Mouse (Mus musculus) liver, adult 2 months (tissue): ENCODE data around the gene Srp9.

Experiments
- CTCF ChIP-seq: fragments of 200-500 bp; IDR thresholded peaks from 2 replicates; pipeline ENCODE4 v1.5.1; 2011; ENCODE audit warnings: low read depth, low read length, control low read depth
- POLR2A ChIP-seq: fragments of 200-500 bp; IDR thresholded peaks from 2 replicates; pipeline ENCODE4 v1.6.1; 2011; ENCODE audit warnings: low read length, control low read depth; ENCODE audit not compliant: insufficient read depth; ENCODE audit errors: extremely low read depth

DNA sequence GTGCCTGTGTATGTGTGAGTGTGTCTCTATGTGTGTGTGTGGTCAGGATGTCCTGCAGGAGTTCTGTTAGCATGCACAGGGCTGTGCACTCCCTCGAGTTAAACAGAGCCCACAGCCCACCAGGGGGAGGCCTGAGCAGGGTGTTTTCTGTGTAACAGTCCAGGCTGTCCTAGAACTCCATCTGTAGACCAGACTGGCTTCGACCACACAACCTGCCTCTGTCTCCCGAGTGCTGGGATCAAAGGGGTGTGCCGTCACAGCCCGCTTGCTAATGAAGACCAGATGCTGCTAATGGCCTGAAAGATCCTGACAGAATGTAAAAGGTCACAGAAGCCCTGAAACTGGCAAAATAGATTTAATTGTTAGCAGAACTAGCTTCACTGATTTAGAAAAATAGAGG lies 21.0 kb downstream of the Srp9 start:
- TF ChIP-seq CTCF (no peak), POLR2A (no peak)
